In genomic region chr11:75415096-75415495, GRCm38 (mm10) we compare ENCODE assay signal across 12 mouse cellular contexts. TPM values are rescaled to one million over a fixed set of nuclear protein-coding genes. Genes with fewer than 3 reads are reported as not detected.
DNase-seq lines count a peak whose midpoint lies in the region; ATAC-seq and TF ChIP-seq lines count a peak whose summit lies in the region.
"Had no signal": no experiment of that assay in that cellular context is flagged by ENCODE, and none has a peak within 500 bp of the region (broad histone marks: within the 10 kb centered on the region; RNA-seq: fewer than 3 reads in every experiment).

No protein-coding gene starts in this region.

- peak; percentile 17 for DNase-seq in left cerebral cortex, postnatal 4 days
- no peak for DNase-seq in left cerebral cortex, adult 11 months (ENCODE audit: low spot score)
- DNase-seq in CD4-positive helper T cell, adult 2 months (ENCODE audit: low read depth, low spot score), result peak; percentile 39
- no peak for DNase-seq in kidney, postnatal 10 days
- DNase-seq in MN1 (ENCODE audit: low spot score) (no peak), adipocyte (ENCODE audit: low spot score) (no peak)
- DNase-seq: cerebellum, adult 2 months; kidney, postnatal 25 days had no signal

- no peak for TF ChIP-seq POLR2A in bone marrow macrophage, adult 2 months (IDR thresholded peaks at IDR 0.05; ENCODE audit: borderline replicate concordance, low read depth, low read length)

- TF ChIP-seq CTCF in bone marrow macrophage, adult 2 months (IDR thresholded peaks at IDR 0.05; ENCODE audit: low read depth, low read length), result no peak

- H3K4me3 ChIP-seq in bone marrow macrophage, adult 2 months (ENCODE audit: insufficient read depth, low read length), result no peak overlapping the region
- H3K4me3 ChIP-seq: forebrain, embryonic 10.5 days; heart, embryonic 10.5 days had no signal

- intact Hi-C loops in left cerebral cortex, postnatal 4 days (cut with DNase I), result no loop called here

- peaks cover 28% of the 10 kb centered on the region for H3K4me1 ChIP-seq in bone marrow macrophage, adult 2 months (ENCODE audit: control insufficient read depth, insufficient read depth, low read length)

- peak overlapping the region; percentile 62 for H3K27ac ChIP-seq in bone marrow macrophage, adult 2 months (ENCODE audit: insufficient read depth, low read depth, low read length)
- H3K27ac ChIP-seq: heart, embryonic 10.5 days had no signal

- ATAC-seq in monocyte, adult 5-6 weeks (replicated peaks; ENCODE audit: insufficient number of reproducible peaks, low FRiP score, low TSS enrichment, poor library complexity, severe bottlenecking), result peak; percentile 41; the same call in 1 of the 2 replicates

RNA-seq across cellular contexts. Expression of gene Serpinf1, which starts 7.4 kb away (rescaled TPM):
- 10 to 100 TPM; 15.1 to 19.9 TPM for total RNA-seq in left cerebral cortex, postnatal 4 days (2021)
- polyA plus RNA-seq in bone marrow macrophage, adult 2 months (2012; ENCODE audit: insufficient read depth, insufficient read length, missing spikeins), result 8.6 and 9.9 TPM in 2 replicates
- total RNA-seq in monocyte, adult 5-6 weeks (2017), result not detected in 3 replicates

RNA-seq across cellular contexts. Expression of gene Serpinf2, which starts 24.3 kb away (rescaled TPM):
- under 1 TPM in 1 of 2 experiments, not detected in 1; 0.26 TPM for total RNA-seq in left cerebral cortex, postnatal 4 days (2021)
- not detected in 2 replicates for polyA plus RNA-seq in bone marrow macrophage, adult 2 months (2012; ENCODE audit: insufficient read depth, insufficient read length, missing spikeins)
- total RNA-seq in monocyte, adult 5-6 weeks (2017), result 0.19 TPM in 1 of 3 replicates, not detected in the others

RNA-seq across cellular contexts. Expression of gene Wdr81, which starts 39.4 kb away (rescaled TPM):
- 10 to 100 TPM; 17.6 to 19.1 TPM for total RNA-seq in left cerebral cortex, postnatal 4 days (2021)
- polyA plus RNA-seq in bone marrow macrophage, adult 2 months (2012; ENCODE audit: insufficient read depth, insufficient read length, missing spikeins), result 41.1 and 46.6 TPM in 2 replicates
- total RNA-seq in monocyte, adult 5-6 weeks (2017), result 15.9 to 17.9 TPM (median 16.5 TPM) in 3 replicates

RNA-seq across cellular contexts. Expression of gene Tlcd2, which starts 46.4 kb away (rescaled TPM):
- total RNA-seq in left cerebral cortex, postnatal 4 days (2021), result under 1 TPM; 0.80 to 0.95 TPM
- polyA plus RNA-seq in bone marrow macrophage, adult 2 months (2012; ENCODE audit: insufficient read depth, insufficient read length, missing spikeins), result 3.6 and 4.3 TPM in 2 replicates
- 1.0 to 8.1 TPM (median 1.3 TPM) in 3 replicates for total RNA-seq in monocyte, adult 5-6 weeks (2017)

Comparison
In these comparisons a context has a peak if more than half of its experiments do, and no peak if none do; other contexts are left out.
1. DNase-seq: peak in left cerebral cortex, postnatal 4 days (single experiment) and CD4-positive helper T cell, adult 2 months (single experiment); none in left cerebral cortex, adult 11 months (single experiment), kidney, postnatal 10 days (single experiment), MN1 (single experiment) and adipocyte (single experiment).
2. RNA of gene Serpinf1, which starts 7.4 kb away (total RNA-seq): 15.1 to 19.9 TPM in left cerebral cortex, postnatal 4 days; not detected in monocyte, adult 5-6 weeks; every median in the first group is over 10 times any median in the second.